Mouse (Mus musculus) midbrain, embryonic 10.5 days (tissue): ENCODE data around the gene Otor. TPM values are rescaled to one million over a fixed set of nuclear protein-coding genes. Genes with fewer than 3 reads are reported as not detected.

ENCODE experiments used
- DNase-seq: peaks from one replicate; pipeline ENCODE4 v3.0.0-alpha.2; 2017; ENCODE audit warnings: low spot score
- H3K27ac ChIP-seq: fragments of 300-500 bp; sonication (generic); replicated peaks from 2 replicates; pipeline ENCODE4 v1.5.1; 2016; ENCODE audit warnings: mild to moderate bottlenecking
- H3K27me3 ChIP-seq: fragments of 300-500 bp; sonication (generic); 2 replicates; pipeline ENCODE4 v1.6.1; 2016; ENCODE audit warnings: low read depth, mild to moderate bottlenecking; ENCODE audit not compliant: poor library complexity, severe bottlenecking
- H3K36me3 ChIP-seq: fragments of 300-500 bp; sonication (generic); 2 replicates; pipeline ENCODE4 v1.6.1; 2016; ENCODE audit warnings: mild to moderate bottlenecking, moderate library complexity
- H3K4me1 ChIP-seq: fragments of 300-500 bp; sonication (generic); 2 replicates; pipeline ENCODE4 v1.6.1; 2016
- H3K4me3 ChIP-seq: fragments of 300-500 bp; sonication (generic); 2 replicates; pipeline ENCODE4 v1.5.1; 2016; ENCODE audit warnings: mild to moderate bottlenecking, moderate library complexity
- H3K9me3 ChIP-seq: fragments of 300-500 bp; sonication (generic); replicated peaks from 2 replicates; pipeline ENCODE4 v1.6.1; 2016; ENCODE audit warnings: mild to moderate bottlenecking
- WGBS: fragments of 180-500 bp; shearing (Covaris S2); methylation state at CpG from one replicate; pipeline ENCODE4 v1.1.7; 2016; 5-methylcytosine and 5-hydroxymethylcytosine counted together
- polyA plus RNA-seq: library from polyadenylated mRNA; unstranded; fragments of >200 nt; fragmentation: Nextera tagmentation; extraction: Ambion mirVana; gene quantifications from 2 replicates; pipeline ENCODE4 v1.2.1, GENCODE M21; 2016

The Otor gene
- polyA plus RNA-seq, 1 experiment from 2014 or later, result 0.78 TPM

DNA sequence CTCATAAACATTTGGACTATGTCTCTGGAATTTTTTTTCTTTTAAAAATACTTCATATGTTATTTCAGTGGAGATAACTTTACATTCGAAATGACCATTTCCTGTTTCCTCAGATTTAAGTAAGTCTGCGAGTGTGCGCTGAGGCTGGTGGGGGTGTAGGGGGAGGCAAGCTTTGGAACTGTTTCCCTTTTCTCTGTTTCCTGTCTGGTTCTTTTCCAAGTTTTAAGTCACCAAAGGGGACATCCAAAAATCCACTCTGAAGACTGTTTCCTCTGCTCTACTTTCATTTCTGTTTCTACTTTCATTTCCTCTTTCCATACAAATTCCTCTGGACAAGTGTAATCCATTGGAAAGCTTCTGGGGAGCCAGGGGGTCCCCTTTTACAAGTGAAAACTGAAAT lies 3.4 kb downstream of the Otor start:
- peaks cover 19% of the 10 kb centered on the region for H3K4me1 ChIP-seq
- no peak overlapping the region for H3K4me3 ChIP-seq
- DNase-seq, result no peak
- 80% methylated on average over 3 of the region's 3 CpGs for WGBS
- H3K27ac ChIP-seq, result no peak overlapping the region
- H3K9me3 ChIP-seq, result no peaks in the 10 kb centered on the region
- no peaks in the 10 kb centered on the region for H3K36me3 ChIP-seq
- H3K27me3 ChIP-seq, result no peaks in the 10 kb centered on the region

DNA sequence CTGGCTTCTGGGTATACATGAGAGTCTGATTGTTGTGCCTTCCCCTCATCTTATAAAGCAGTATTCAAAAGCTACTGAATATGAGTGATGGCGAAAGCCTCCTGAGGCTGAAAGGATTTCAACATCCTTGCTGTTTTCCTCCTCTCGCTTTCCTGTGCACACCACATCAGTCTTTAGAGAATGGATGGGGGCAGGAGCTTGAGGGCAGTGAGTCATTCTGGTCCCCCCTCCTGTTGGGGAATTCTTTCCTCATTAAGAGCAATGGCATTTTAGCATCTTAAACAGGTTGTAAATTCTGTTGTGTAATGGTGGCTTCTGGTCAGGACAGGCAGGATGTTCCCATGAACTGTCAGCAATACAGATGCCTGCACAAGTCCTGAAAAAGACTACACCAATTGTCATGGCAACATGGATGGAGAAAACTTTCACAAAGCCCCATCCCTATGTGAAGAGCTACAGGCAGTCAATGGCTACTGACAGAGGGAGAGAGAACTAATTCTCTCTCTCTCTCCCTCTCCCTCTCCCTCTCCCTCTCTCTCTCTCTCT lies 6.7 kb downstream of the Otor start:
- no peak for DNase-seq
- Histone ChIP-seq H3K27ac (no peak overlapping the region), H3K4me1 (peaks cover 8% of the 10 kb centered on the region), H3K27me3 (no peaks in the 10 kb centered on the region), H3K4me3 (no peak overlapping the region), H3K9me3 (no peaks in the 10 kb centered on the region), H3K36me3 (no peaks in the 10 kb centered on the region)
- WGBS, result 72% methylated on average over 2 of the region's 2 CpGs

DNA sequence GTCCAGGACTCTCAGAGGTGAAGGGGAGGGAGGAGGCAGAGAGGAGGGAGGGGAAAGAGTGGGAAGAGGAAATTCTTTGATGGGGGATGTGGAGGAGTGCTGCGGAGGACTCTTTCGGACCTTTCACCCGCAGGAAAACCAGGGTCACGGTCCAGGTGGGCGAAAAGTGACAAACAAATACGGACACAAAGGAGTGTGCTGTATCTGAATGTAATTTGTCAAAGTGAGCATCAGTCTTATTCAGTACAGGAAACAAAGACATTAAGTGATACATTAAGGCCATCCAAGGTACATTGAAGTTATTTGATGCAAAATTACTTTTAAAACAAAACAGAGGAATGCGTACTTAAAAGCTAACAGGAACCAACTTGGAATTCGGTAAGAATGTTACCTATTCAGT lies 11.6 kb downstream of the Otor start:
- 87% methylated on average over 8 of the region's 8 CpGs for WGBS
- peaks cover 6% of the 10 kb centered on the region for H3K4me1 ChIP-seq
- no peaks in the 10 kb centered on the region for H3K9me3 ChIP-seq
- no peak for DNase-seq
- H3K4me3 ChIP-seq, result no peak overlapping the region
- H3K27ac ChIP-seq, result no peak overlapping the region
- no peaks in the 10 kb centered on the region for H3K27me3 ChIP-seq
- no peaks in the 10 kb centered on the region for H3K36me3 ChIP-seq

DNA sequence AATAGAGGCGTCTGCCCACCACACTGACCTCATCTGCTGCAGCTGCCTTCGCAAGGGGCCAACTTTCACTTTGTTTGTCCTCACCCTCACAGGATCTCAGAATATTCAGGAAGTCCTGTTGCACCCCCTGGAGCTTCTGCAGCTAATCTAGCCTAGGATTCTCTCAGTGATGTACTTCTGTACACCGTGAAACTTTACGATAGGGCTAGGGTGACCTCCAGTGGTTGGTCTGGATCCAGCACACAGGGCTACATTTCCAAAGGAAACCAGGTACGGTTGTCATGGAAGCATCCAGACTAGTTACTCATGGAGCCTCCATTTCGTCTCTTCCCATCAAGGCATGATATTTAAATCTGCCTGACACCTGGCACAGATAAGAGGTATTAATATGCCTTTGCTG lies 15.5 kb downstream of the Otor start:
- Histone ChIP-seq H3K9me3 (no peaks in the 10 kb centered on the region), H3K4me1 (0 out of 2 replicates have a peak, but pooled peaks cover 3% of the 10 kb centered on the region), H3K4me3 (no peak overlapping the region), H3K27me3 (no peaks in the 10 kb centered on the region), H3K36me3 (no peaks in the 10 kb centered on the region), H3K27ac (no peak overlapping the region)
- peak; percentile 53 for DNase-seq
- 40% methylated on average over 6 of the region's 6 CpGs for WGBS

DNA sequence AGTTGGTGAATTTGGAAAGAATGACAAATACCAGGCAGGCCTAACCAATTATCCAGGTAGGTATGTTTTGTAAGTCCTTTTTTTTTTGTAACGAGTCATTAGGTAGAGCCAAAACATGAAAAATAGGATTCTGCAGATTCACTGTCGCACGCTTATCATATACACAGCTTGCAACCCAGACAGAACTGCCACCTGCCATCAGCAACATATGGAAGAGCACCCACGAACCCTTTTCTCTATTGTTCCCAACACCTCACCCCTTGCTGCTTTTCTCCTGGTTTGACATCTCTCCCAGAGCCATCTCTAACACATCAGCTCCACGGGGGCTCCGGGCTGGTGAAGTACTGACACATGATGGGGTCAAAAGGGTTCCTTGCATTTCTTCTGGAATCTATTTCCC lies 16.5 kb downstream of the Otor start:
- no peak for DNase-seq
- WGBS, result 78% methylated on average over 6 of the region's 6 CpGs
- Histone ChIP-seq H3K27me3 (no peaks in the 10 kb centered on the region), H3K4me1 (0 out of 2 replicates have a peak, but pooled peaks cover 3% of the 10 kb centered on the region), H3K27ac (no peak overlapping the region), H3K4me3 (no peak overlapping the region), H3K9me3 (no peaks in the 10 kb centered on the region), H3K36me3 (no peaks in the 10 kb centered on the region)

DNA sequence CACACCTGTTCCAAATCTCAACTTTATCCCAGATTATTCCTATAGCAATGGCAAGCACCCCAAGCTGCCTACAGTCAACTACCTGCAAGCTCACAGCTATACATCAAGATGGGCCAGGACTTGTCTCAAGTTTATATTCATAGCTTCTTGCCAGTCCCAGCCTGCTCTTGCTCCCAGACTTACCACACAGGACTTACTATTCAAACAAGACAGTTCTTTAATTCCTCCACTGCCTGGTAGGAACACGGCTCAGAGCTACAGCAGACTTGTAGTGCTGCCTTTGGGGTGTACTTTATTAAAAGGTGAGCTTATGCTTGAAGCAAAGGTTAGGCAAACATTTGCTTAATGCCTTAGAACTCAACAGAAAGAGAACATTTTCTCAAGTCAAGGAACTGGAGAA lies 18.9 kb downstream of the Otor start:
- WGBS, result 78% methylated on average over 1 of the region's 1 CpGs
- no peak overlapping the region for H3K4me3 ChIP-seq
- H3K36me3 ChIP-seq, result no peaks in the 10 kb centered on the region
- no peaks in the 10 kb centered on the region for H3K9me3 ChIP-seq
- H3K27me3 ChIP-seq, result no peaks in the 10 kb centered on the region
- H3K4me1 ChIP-seq, result 0 out of 2 replicates have a peak, but pooled peaks cover 3% of the 10 kb centered on the region
- no peak for DNase-seq
- H3K27ac ChIP-seq, result no peak overlapping the region

DNA sequence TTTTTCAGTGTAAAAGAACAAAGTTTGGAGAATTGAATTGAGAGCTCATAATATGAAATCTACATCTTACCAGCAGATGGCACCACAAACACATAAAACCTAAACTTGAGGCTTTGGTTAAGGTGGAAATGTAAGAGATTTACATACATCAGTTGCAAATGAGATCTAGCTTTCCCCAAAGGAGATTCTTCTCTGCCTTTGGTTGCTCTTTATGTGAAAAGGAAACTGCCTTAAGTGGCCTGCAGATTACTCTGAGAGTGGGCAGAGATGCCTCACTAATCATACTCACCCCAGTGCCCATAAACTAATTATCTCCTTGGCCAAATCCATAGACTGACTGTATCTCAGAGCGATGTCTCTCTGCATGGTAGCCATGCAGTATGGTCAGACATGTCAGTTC lies 35.6 kb downstream of the Otor start:
- Histone ChIP-seq H3K4me3 (no peak overlapping the region), H3K9me3 (no peaks in the 10 kb centered on the region), H3K27ac (no peak overlapping the region), H3K4me1 (no peaks in the 10 kb centered on the region), H3K36me3 (no peaks in the 10 kb centered on the region), H3K27me3 (no peaks in the 10 kb centered on the region)
- DNase-seq, result no peak
- 88% methylated on average over 1 of the region's 1 CpGs for WGBS

DNA sequence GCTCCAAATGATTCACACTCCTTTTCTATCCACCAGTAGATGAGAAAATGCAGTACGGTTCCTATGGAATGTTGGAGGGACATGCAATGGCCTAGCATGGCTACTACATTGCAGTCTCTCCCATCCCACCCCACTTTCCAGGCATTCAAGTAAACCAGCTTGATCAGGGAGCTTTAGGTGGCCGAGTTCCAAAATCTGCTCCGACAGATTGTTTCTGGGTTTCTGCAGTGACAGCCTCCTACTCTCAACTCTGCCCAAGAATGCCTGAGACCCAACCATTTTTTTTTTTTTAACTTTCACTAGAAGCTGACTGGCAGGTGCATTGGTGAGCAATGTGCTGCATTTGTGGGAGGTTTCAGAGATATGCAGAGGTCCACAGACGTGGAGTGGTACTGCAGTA lies 36.4 kb downstream of the Otor start:
- WGBS, result 82% methylated on average over 4 of the region's 4 CpGs
- no peaks in the 10 kb centered on the region for H3K27me3 ChIP-seq
- H3K36me3 ChIP-seq, result no peaks in the 10 kb centered on the region
- no peak overlapping the region for H3K4me3 ChIP-seq
- no peaks in the 10 kb centered on the region for H3K4me1 ChIP-seq
- no peak overlapping the region for H3K27ac ChIP-seq
- no peak for DNase-seq
- H3K9me3 ChIP-seq, result no peaks in the 10 kb centered on the region

DNA sequence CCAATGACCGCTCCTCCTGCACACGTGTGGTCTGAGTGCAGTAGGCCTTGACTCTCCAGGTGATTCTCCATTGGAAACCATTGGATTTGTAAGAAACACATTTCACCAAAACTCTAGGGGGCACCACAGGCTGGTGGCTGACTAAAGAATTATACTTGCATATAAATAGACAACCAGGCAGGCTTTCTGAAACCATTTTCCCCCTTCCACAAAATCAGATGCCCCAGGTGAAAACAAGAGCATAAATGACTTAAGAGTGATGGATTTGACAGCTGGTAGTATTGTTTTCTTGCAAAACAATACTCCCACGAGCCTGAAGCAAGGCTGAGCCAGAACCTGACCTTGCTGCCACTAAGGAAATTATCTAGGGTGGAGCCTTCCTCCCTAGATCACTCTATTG lies 39.2 kb downstream of the Otor start:
- no peaks in the 10 kb centered on the region for H3K9me3 ChIP-seq
- 68% methylated on average over 3 of the region's 3 CpGs for WGBS
- H3K4me1 ChIP-seq, result no peaks in the 10 kb centered on the region
- no peaks in the 10 kb centered on the region for H3K36me3 ChIP-seq
- H3K27me3 ChIP-seq, result no peaks in the 10 kb centered on the region
- no peak for DNase-seq
- no peak overlapping the region for H3K27ac ChIP-seq
- H3K4me3 ChIP-seq, result no peak overlapping the region

DNA sequence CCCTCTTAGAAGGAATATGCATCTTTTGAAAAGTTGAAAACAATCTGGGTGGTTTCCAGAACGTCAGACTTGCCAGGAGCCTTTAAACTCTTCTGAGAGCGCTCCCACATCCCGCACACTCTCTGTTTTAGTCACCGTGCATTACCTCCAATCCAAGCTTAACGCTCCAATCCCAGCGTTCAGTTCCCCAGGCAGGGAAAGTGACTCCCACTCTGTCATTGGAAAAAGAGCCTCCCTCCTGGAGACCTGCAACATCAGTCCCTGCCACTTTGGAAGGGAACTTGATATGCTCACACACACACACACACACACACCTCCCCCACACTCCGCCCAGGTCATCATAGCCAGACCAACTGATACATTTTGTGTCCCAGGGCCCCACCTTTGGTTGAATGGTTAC lies 39.9 kb downstream of the Otor start:
- Histone ChIP-seq H3K9me3 (no peaks in the 10 kb centered on the region), H3K4me1 (no peaks in the 10 kb centered on the region), H3K4me3 (no peak overlapping the region), H3K27ac (no peak overlapping the region), H3K36me3 (no peaks in the 10 kb centered on the region), H3K27me3 (no peaks in the 10 kb centered on the region)
- no peak for DNase-seq
- WGBS, result 88% methylated on average over 7 of the region's 7 CpGs

DNA sequence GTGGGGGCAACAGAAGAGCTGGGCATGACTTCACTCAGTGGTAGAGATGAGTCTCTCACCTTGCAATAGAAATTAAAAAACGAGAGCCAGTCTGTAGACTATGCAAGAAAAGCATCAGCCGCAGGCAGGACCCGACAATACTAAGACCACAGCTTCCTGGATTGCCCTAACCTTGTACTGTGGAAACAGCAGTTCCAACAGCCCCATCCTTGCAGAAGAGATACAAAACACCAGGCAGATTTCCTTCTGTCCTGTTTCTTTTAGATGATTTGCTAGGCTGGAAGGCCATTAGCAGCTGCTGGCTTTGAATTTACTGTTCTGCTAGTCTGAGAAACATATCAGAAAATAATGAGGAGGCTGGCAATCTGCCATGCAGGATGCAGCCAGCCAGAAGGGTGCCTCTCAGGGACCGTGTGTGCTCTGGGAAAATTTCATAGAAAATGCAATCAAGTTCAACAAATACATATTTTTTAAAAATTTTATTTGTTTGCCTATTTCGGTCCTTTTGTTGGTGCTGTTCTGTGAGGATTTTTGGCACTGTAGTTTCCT lies 52.9 kb downstream of the Otor start:
- H3K4me3 ChIP-seq, result no peak overlapping the region
- DNase-seq, result no peak
- H3K36me3 ChIP-seq, result no peaks in the 10 kb centered on the region
- no peaks in the 10 kb centered on the region for H3K4me1 ChIP-seq
- no peaks in the 10 kb centered on the region for H3K9me3 ChIP-seq
- H3K27me3 ChIP-seq, result no peaks in the 10 kb centered on the region
- 79% methylated on average over 5 of the region's 5 CpGs for WGBS
- no peak overlapping the region for H3K27ac ChIP-seq
